Mouse (Mus musculus): ENCODE data around the gene Adipor2.

DNA sequence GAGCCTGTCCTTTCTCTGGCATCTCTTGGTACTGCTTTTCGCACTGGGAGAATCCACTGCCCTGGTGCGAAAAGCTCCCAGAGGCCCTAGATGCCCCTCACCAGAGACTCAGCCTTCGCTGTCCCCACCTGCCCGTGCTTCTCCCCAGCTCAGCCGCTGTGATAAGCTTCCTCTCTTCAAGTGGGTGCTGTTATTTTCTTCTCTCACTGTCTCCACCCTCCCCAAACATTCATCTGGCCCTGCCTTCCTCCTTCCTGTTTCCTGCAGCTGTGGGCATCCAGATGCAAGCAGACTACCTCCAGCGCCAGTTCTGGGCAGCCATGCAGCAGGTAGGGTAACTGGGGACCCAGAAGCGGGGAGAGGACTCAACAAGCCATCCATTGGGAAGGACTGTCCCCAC is 81.4 kb downstream of the Adipor2 start:
- no peak for TF ChIP-seq POLR2A (IDR thresholded peaks at IDR 0.05; ENCODE audit: insufficient read depth, low read depth, low read length)
- no peak for TF ChIP-seq CTCF (IDR thresholded peaks at IDR 0.05; ENCODE audit: insufficient read depth, low read depth, low read length)
